Mouse (Mus musculus) urinary bladder, postnatal 0 days (tissue): ENCODE results near the gene S100a1. TPM values are rescaled to one million over a fixed set of nuclear protein-coding genes. Genes with fewer than 3 reads are reported as not detected.

Experiments used
- polyA plus RNA-seq: library from polyadenylated mRNA; unstranded; fragments of >200 nt; fragmentation: Nextera tagmentation; extraction: Ambion mirVana; gene quantifications from 2 replicates; pipeline ENCODE4 v1.2.1, GENCODE M21; 2015

S100a1 gene
- 796 and 865 TPM in 2 replicates for polyA plus RNA-seq

DNA sequence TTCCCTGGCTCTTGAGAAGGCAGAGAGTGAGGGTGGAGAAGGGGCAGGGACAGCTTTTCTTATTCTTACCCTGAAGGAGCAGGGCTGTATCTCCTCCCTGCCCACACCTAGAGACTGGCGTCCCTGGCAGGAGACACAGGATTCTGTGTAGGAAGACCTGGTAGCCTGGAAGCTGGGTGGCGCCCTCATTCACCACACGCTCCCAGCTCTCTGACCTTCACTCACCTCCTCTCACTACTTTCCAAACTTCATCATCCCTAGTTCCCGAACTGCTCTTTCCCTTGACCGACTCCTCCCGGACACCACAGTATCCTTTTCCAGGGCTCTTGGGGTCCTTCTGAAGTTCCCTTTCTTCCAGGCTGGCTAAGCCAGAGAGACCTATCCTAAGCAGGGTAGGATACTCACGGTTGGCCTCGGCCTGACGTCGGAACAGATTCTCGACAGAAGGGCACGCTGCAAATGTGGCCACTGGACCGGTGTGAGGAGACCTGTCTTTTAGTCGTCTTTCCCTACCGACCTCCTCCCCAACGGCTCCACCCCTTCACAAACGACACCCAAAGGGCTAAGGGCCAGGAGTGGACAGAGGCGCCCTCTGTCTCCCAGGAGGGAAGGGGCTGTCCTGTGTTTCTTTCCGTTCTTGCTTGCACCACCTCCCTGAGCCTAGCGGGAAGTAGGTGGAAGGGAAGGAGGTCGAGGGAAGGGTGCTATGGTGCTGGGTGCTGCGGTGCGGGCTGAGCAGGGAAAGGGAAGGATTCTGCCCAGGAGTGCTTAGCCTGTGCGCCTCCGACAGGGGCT lies at the start of gene S100a1, which contains the start of gene S100a13:
S100a1 (minus strand) TSS at position 597 of the 795 bp plus-strand sequence.
S100a13 (plus strand) TSS at position 640 of the 795 bp plus-strand sequence.

DNA sequence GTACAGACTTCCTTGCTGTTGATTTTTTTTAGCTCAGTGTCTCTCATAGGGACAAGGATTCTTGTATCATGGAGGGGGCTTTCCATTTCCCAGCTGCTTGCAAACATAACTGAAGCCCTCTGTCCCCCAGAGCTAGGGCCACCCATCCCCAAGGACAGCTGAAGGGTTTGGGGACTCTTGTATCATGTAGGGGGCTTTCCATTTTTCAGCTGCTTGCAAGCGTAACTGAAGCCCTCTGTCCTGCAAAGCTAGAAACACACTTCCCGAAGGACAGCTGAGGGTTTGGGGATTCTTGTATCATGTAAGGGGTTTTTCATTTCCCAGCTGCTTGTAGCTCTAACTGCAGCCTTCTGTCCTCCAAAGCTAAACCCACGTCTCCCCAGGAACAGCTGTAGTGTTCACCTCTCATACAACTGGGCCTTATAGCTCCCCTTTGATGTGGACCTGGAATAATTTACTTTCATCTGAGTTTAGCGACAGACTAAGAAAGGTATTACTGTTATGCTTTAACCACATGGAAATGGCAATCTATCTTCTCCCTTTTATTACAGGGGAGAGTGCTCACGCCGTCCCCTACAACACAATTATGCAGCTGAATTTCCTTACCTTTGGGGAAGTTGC lies 45.9 kb upstream of the S100a1 start, which contains the start of gene S100a3:
S100a3 (plus strand) TSS at position 571 of the 621 bp plus-strand sequence.

DNA sequence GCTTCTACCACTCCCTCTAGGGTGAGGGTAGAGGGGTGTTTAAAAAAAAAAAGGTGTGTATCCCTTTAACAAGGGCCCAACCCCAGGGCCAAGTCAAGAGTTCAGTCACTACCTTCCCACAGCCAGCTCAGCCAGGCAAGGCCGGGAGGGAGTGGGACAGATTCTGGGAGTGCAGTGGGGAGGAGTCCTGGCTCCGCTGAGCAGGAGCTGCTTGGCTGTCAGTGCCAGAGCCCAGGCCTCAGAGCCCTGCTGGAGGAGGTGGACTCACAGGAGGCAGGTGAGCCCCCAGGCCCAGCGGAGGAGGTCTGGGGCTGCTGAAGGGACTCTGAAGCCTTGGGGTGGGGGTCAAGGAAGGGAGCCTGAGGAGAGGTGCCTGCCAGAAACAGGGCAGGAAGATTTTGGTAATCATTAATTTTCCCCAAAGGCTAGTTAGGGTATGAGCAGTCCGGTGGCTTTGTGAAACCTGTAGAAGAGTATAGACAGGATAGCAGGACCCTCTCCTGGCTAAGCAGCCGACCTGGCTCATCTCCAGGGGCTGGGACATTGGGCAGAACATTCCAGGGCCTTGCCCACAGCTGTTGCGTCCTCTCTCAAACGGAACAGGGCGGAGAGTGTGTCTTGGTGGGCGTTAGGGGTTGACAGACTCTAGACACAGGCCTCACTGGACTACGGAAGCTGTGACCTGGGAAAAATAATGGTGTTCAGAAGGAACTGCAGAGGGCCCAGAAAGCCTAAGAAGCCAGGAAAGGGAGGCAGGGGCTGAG lies 23.1 kb upstream of the S100a1 start, which contains the start of gene S100a16:
S100a16 (plus strand) TSS at position 114 of the 764 bp plus-strand sequence.

DNA sequence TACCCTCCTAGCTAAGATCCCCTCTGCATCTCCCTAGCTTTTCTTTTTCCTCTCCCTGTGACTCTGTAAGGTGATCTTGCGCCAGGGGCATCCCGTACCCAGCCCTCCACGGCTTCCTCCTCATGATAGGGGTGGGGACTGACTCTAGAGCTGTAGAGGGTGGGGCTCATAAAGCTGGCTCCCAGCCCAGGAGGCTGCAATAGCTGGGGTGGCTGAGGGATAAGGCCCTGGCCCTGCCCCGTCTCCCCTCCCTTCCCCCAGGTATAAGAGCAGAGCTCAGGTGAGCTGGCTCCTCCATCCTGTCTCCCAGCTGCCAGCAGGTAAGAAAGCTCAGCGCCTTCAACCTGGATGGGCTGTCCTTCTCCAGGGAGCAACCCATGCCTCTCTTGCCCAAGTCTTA lies 12.4 kb upstream of the S100a1 start, which contains the start of gene S100a14:
S100a14 (plus strand) TSS at position 277 of the 400 bp plus-strand sequence.

DNA sequence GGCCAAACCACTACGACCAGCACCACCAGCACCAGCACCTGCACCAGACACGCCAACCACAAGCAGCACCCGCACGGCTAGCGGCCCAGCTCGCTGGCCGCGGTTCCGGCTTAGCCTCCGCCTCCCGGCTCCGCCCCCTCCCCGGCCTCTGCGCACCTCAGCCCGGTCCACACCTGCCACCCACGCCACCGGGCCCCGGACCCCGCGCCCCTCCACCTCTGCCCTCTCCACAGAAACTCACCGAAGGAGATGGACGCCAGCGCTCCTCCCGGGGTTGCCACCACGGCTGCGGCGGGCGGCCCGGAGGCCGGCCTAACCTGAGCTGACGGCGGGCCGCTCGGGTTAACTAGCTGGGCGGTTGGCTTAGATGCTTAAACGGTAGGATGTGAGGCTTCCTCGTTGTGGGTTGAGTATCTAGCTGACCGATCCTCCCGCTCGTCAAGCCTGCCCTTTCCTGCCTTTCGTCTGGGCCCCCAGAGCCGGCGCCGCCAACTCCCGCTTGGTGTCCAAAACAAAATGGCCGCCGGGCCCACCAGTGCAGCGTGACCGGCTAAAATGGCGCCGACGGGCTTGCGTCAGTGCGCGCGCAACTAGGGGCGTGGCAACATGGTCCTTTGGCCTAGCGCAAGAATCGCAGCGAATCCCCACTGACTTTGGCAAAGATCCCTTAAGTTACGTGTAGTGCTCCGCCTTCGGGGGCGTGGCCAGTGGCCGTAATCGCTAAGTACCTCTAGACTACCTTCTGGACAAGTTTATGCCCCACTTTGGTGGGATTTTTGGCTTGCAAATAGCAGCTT lies 5.0 kb downstream of the S100a1 start, which contains the start of gene Chtop:
Chtop (minus strand) TSS at position 549 of the 797 bp plus-strand sequence.

DNA sequence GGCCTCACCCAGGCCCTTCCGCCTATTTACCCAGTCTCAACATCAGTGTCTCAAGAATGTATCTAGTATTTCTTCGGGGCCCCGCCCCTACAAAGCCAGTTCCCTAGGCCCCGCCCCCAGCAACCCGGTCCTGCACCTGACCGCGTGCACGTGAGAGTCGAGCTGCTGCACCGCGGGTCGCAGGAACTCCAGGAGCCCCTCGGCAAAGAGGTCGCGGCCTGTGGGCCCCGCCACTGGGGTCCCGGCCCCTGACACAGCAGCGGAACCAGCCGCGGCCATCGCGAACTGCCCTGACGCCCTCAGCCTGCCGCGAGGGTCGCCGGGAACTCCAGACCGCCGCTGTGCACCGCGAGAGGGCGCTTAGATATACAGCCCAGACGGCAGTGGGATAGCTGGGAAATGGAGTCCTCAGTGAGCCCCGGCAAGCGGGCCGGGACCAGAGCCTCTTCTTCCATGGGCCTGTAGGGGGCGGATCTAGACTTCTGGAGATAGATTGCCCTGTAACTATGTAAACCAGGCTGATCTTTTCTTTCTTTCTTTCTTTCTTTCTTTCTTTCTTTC lies 23.4 kb downstream of the S100a1 start, which contains the start of gene Snapin:
Snapin (minus strand) TSS at position 338 of the 561 bp plus-strand sequence.

DNA sequence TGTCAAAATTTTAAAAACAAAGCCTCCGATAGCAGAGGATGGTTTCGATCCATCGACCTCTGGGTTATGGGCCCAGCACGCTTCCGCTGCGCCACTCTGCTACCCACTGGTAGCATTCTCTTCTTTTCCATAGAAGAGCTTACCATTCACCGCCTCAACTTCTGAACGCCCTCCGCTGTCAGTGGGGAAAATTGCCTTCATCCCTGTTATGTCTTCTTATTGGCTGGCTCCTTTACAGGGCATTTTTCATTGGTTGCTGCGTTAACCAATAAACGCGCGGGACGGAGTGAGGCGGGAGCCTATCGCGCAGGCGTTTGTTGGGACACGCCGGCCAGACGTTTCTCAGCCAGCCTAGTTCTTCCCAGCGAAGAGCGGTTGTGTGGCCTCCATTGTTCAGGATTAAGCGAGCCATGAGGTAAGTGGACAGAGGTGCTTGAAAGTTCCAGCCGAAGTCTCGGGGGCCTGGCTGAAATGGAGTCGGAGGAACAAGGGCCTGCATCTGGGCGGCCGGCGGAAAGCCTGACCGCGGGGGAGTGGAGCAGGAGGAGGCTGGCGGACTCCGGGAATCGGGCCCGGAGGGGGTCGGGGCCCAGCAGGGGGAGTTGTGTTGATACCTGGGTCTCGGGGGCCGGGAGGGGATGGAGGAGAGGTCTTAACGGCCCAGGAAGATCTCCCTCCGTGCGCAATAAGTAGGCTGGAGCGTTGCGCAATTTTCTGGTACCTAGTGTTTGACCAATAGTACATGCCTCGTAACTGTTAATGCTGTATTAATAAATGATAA lies 38.2 kb downstream of the S100a1 start, which contains the start of gene Ilf2:
Ilf2 (plus strand) TSS at position 296 of the 781 bp plus-strand sequence.

DNA sequence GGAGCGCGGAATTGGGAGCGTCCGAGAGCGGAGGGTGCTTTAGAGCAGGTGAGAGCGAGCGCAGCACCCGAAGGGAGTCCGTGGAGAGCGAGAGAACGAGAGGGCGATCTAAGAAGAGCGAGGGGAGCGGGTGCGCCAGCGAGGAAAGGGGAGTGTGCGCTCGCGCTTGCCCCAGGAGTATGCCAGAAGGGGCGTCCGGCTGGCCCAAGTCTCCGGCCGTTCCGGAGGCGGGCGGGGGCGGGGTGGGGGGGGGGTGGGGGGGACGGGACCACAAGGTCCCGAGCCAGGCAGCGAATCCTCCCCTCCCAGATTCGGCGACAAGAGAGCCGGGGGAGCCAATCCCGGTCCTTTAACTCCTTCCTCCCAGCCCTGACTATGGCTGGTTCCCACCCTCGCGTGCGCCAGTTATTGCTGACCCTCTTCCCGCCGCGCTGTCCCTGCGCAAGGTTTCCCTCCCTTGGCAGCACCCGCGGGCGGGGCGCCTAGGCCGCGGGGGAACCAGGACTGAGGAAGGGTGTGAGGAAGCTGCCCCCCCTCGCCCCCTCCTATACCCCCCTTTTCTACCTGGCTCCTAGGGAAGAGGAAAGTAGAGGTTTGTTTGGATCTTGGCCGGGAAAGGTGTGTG lies 48.4 kb downstream of the S100a1 start, which contains the start of gene Npr1:
Npr1 (minus strand) TSS at position 181 of the 625 bp plus-strand sequence.

Other genes with a start within 250 kb of the S100a1 start
- gene Dennd4b, start 249.2 kb downstream of the S100a1 start, polyA plus RNA-seq: 1.9 and 2.2 TPM in 2 replicates
- 5.8 and 6.5 TPM in 2 replicates for gene Gatad2b, start 221.2 kb downstream of the S100a1 start, polyA plus RNA-seq
- gene Slc27a3, start 124.5 kb downstream of the S100a1 start, polyA plus RNA-seq: 6.9 and 8.3 TPM in 2 replicates
- 9.2 and 9.7 TPM in 2 replicates for gene Ints3, start 80.8 kb downstream of the S100a1 start, polyA plus RNA-seq
- gene Npr1, start 48.5 kb downstream of the S100a1 start, polyA plus RNA-seq: 3.0 and 4.5 TPM in 2 replicates
- gene Ilf2, start 38.3 kb downstream of the S100a1 start, polyA plus RNA-seq: 59.7 and 65.9 TPM in 2 replicates
- gene Snapin, start 23.4 kb downstream of the S100a1 start, polyA plus RNA-seq: 91.6 and 102 TPM in 2 replicates
- 81.7 and 90.6 TPM in 2 replicates for gene Chtop, start 4.9 kb downstream of the S100a1 start, polyA plus RNA-seq
- 82.3 and 90.7 TPM in 2 replicates for gene S100a13, start within 50 bp of the S100a1 start, polyA plus RNA-seq
- 161 and 184 TPM in 2 replicates for gene S100a14, start 12.5 kb upstream of the S100a1 start, polyA plus RNA-seq
- 293 and 298 TPM in 2 replicates for gene S100a16, start 22.9 kb upstream of the S100a1 start, polyA plus RNA-seq
- 2.5 and 2.6 TPM in 2 replicates for gene S100a3, start 46.2 kb upstream of the S100a1 start, polyA plus RNA-seq
- 0.88 TPM in 1 of 2 replicates, not detected in the other for gene S100a2, start 75.9 kb upstream of the S100a1 start, polyA plus RNA-seq
- not detected in 2 replicates for gene Gm42674, start 87.5 kb upstream of the S100a1 start, polyA plus RNA-seq
- 45.1 and 83.2 TPM in 2 replicates for gene S100a4, start 89.4 kb upstream of the S100a1 start, polyA plus RNA-seq
- 1.4 and 1.6 TPM in 2 replicates for gene S100a5, start 94.1 kb upstream of the S100a1 start, polyA plus RNA-seq
- gene S100a6, start 98.5 kb upstream of the S100a1 start, polyA plus RNA-seq: 4,303 and 4,617 TPM in 2 replicates
- gene S100a7a, start 139.6 kb upstream of the S100a1 start, polyA plus RNA-seq: 0.12 and 0.25 TPM in 2 replicates
- 21.3 and 232 TPM in 2 replicates for gene S100a8, start 154.6 kb upstream of the S100a1 start, polyA plus RNA-seq
- gene S100a9, start 181.3 kb upstream of the S100a1 start, polyA plus RNA-seq: 10.1 and 121 TPM in 2 replicates
- gene Pglyrp4, start 212.5 kb upstream of the S100a1 start, polyA plus RNA-seq: not detected in 2 replicates